Mouse (Mus musculus) testis, adult 10 weeks (tissue): ENCODE results near the gene Pih1d1. TPM values are rescaled to one million over a fixed set of nuclear protein-coding genes. Genes with fewer than 3 reads are reported as not detected.

Experiments used
- polyA plus RNA-seq: library from polyadenylated mRNA; stranded (reverse); fragments of 350-450 nt; fragmentation: Illumina TruSeq; extraction: RNeasy Lipid Tissue Mini Kit (QIAGEN cat#74804); gene quantifications from one replicate; pipeline ENCODE4 v1.2.3, GENCODE M21; 2014; ENCODE audit warnings: low read depth, low replicate concordance

Gene Pih1d1
- polyA plus RNA-seq: 10.2 TPM

GRCm38 (mm10) chr7:45154096-45154992, at the start of gene Pih1d1, which contains the start of gene Aldh16a1:
Gene Pih1d1, plus strand, starts transcription at chr7:45154303.
Gene Aldh16a1, minus strand, starts transcription at chr7:45154584.

GRCm38 (mm10) chr7:45124224-45125143, 29.6 kb upstream of the Pih1d1 start, which contains the start of gene Rps11:
Gene Rps11, minus strand, starts transcription at chr7:45124439.

DNA sequence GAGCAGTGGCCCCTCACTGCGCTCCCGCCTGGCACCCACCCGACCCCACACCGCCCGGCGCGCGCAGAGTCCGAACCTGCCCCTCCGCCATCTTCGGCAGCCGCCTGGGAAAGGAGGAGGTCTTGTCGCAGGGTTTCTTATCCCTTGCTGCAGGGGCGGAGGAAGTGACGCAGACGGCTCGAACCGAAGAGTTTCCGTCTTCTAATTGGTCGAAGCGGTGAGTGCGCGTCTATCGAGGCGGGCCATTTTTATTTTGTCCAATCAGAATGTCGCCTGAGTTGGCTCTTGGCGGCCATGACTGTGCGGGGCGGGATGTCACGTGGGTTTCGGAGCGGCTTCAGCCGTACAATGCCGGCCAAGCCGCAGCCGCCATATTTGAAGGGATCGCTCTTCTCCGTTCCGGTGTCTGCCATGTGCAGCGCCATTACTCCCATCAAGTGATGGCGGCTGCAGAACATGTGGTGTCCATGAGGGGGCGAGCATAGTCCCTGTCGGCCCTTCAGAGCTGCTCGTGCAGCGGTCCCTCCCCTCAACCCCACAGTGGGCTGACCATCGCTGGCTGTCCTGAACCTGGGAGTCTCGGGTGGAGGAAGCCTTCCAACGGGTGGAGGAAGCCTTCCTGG, 25.4 kb upstream of the Pih1d1 start, which contains the start of gene Rpl13a:
Gene Rpl13a (minus strand): TSS at position 138 of the 623 bp plus-strand sequence.

GRCm38 (mm10) chr7:45135993-45136567, 18.0 kb upstream of the Pih1d1 start, which contains the start of the genes Gm45713 and Flt3l:
Gene Gm45713, minus strand, starts transcription at chr7:45136231.
Gene Flt3l, minus strand, starts transcription at chr7:45136432.

DNA sequence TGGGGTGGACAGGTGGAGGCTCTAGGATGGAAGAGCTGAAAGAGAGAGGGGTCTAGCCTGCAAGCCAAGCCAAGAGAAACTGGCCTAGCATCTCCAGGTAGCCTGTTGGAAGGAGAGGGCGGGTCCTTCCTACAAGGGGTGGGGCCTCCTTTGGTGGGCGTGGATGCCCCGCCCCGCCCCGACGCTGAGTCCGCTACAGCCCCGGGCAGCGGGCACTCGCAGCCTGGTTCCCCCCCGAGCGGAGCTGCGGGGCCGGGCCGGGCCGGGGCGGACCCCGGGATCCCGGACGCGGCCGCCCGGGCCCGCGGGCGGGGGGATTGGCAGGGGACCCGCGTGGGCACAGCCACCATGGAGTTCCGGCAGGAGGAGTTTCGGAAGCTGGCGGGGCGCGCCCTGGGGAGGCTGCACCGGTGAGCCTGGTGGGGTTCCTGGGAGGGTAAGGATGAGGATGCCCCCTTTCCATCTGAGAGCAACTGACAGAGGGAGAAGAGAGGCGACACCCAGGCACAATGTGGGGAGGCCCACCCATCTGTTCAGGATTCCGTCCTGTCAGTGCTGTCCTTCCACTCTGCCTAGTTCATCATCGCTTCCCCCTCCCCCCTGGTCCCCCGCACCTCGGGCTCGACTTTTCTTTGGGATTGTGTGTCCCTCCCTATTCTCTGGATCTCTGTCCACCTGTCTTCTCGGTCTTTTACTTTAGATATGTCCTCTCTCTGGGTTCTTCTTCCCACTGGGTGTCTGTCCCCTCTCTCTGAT, 9.8 kb downstream of the Pih1d1 start, which contains the start of gene Slc17a7:
Gene Slc17a7 (plus strand): TSS at position 215 of the 756 bp plus-strand sequence.

GRCm38 (mm10) chr7:45179469-45179868, 25.4 kb downstream of the Pih1d1 start, which contains the start of gene Gfy:
Gene Gfy, minus strand, starts transcription at chr7:45179569.

GRCm38 (mm10) chr7:45180896-45181477, 26.9 kb downstream of the Pih1d1 start, which contains the start of gene Pth2:
Gene Pth2, plus strand, starts transcription at chr7:45180995.

DNA sequence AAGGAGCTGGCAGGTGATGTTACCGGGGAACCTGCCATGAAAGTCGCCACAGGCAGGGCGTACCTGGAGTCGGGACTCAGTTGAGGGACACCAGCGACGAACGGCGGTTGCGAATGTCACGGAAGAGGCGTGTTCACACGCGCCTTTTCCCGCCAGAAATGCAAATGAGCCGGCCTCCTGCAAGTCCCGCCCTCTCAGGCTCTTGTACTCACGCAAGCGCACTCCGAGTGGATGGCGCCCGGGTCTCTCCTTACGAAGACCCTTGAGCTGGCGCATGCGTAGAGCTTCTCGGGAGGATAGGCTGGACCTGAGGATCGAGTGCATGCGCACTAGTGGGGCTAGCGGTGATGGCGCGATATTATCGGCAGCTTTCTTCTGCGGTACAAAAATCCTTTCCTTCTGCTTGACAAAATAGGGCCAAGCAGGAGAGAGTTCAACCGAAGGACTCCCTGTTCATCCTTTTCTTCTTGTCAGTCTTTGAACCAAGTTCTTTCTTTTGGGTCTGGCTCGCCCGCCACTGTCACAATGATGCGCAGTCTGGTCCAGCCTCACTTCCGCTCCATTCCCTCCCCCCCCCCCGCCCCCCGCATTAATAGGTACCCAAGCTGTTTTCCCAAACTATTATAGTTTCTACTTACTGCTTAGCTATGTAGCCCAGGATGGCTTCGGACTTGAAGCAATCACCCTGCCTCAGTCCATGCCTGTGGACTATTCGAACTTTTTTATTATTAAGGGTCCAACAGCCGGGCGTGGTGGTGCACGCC, 50.5 kb downstream of the Pih1d1 start, which contains the start of gene Ccdc155:
Gene Ccdc155 (minus strand): TSS at position 513 of the 764 bp plus-strand sequence.

Other genes with a start within 250 kb of the Pih1d1 start
- 104 TPM for gene Ap2a1, start 224.8 kb upstream of the Pih1d1 start, polyA plus RNA-seq
- gene Tsks, start 211.1 kb upstream of the Pih1d1 start, polyA plus RNA-seq: 11.2 TPM
- 9.3 TPM for gene Cpt1c, start 179.5 kb upstream of the Pih1d1 start, polyA plus RNA-seq
- 8.0 TPM for gene Prmt1, start 167.7 kb upstream of the Pih1d1 start, polyA plus RNA-seq
- gene Irf3, start 156.7 kb upstream of the Pih1d1 start, polyA plus RNA-seq: 18.4 TPM
- gene Bcl2l12, start 155.6 kb upstream of the Pih1d1 start, polyA plus RNA-seq: 1.5 TPM
- gene Scaf1, start 137.9 kb upstream of the Pih1d1 start, polyA plus RNA-seq: 3.3 TPM
- 1.8 TPM for gene Rras, start 136.3 kb upstream of the Pih1d1 start, polyA plus RNA-seq
- 0.24 TPM for gene Prr12, start 101.4 kb upstream of the Pih1d1 start, polyA plus RNA-seq
- 4.6 TPM for gene Nosip, start 91.9 kb upstream of the Pih1d1 start, polyA plus RNA-seq
- 2.7 TPM for gene Prrg2, start 91.6 kb upstream of the Pih1d1 start, polyA plus RNA-seq
- gene Rcn3, start 62.1 kb upstream of the Pih1d1 start, polyA plus RNA-seq: not detected
- gene Fcgrt, start 50.5 kb upstream of the Pih1d1 start, polyA plus RNA-seq: 1.4 TPM
- 157 TPM for gene Rps11, start 29.9 kb upstream of the Pih1d1 start, polyA plus RNA-seq
- 133 TPM for gene Rpl13a, start 25.5 kb upstream of the Pih1d1 start, polyA plus RNA-seq
- gene Gm45713, start 18.1 kb upstream of the Pih1d1 start, polyA plus RNA-seq: not detected
- 1.5 TPM for gene Flt3l, start 17.9 kb upstream of the Pih1d1 start, polyA plus RNA-seq
- 1.1 TPM for gene Aldh16a1, start 281 bp downstream of the Pih1d1 start, polyA plus RNA-seq
- gene Slc17a7, start 9.6 kb downstream of the Pih1d1 start, polyA plus RNA-seq: 2.7 TPM
- gene Gfy, start 25.3 kb downstream of the Pih1d1 start, polyA plus RNA-seq: 3.5 TPM
- gene Pth2, start 26.7 kb downstream of the Pih1d1 start, polyA plus RNA-seq: not detected
- 0.49 TPM for gene Ccdc155, start 50.6 kb downstream of the Pih1d1 start, polyA plus RNA-seq
- gene Dkkl1, start 57.8 kb downstream of the Pih1d1 start, polyA plus RNA-seq: 186 TPM
- 2.0 TPM for gene Tead2, start 61.5 kb downstream of the Pih1d1 start, polyA plus RNA-seq
- gene Cd37, start 84.8 kb downstream of the Pih1d1 start, polyA plus RNA-seq: 0.70 TPM
- gene Slc6a16, start 86.8 kb downstream of the Pih1d1 start, polyA plus RNA-seq: 10.2 TPM
- gene Slc6a21, start 123.2 kb downstream of the Pih1d1 start, polyA plus RNA-seq: 50.8 TPM
- 0.74 TPM for gene Trpm4, start 179.5 kb downstream of the Pih1d1 start, polyA plus RNA-seq
- gene Hrc, start 181.0 kb downstream of the Pih1d1 start, polyA plus RNA-seq: 0.08 TPM
- not detected for gene Ppfia3, start 212.7 kb downstream of the Pih1d1 start, polyA plus RNA-seq
- gene Lin7b, start 216.3 kb downstream of the Pih1d1 start, polyA plus RNA-seq: 0.39 TPM
- 109 TPM for gene Snrnp70, start 241.4 kb downstream of the Pih1d1 start, polyA plus RNA-seq